Mouse (Mus musculus) adrenal gland, adult (tissue): ENCODE data around the gene Tmem132b.
A peak's percentile ranks its signal among the peaks of the same experiment; 100 is the strongest.

Experiments used
- DNase-seq, 2 experiments: peaks; one replicate each; pipeline ENCODE4 v3.0.0; 2022 to 2023; ENCODE audit warnings: low spot score in 1 of 2; ENCODE audit not compliant: inconsistent age in 2 of 2

Gene Tmem132b

DNA sequence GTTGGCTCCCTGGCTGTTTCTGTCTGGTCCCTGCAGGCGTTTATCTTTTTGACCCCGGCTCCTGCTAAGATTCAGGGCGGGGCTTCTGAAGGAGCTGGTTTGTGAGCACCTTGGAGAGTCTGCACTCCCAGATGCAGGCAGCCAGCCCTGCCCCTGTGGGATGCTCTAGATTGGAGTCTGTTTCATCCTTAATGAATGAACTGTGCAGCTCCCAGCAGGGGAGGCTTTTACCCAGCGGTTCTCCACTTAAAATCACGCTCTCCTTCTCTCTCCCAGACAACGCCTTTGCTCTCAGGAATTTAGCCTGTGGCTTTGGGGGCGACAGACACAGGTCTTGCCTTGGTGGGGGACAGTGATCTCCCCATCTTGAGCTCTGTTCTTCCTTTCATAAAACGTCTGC lies 43.3 kb downstream of the Tmem132b start:
- no peak for DNase-seq

DNA sequence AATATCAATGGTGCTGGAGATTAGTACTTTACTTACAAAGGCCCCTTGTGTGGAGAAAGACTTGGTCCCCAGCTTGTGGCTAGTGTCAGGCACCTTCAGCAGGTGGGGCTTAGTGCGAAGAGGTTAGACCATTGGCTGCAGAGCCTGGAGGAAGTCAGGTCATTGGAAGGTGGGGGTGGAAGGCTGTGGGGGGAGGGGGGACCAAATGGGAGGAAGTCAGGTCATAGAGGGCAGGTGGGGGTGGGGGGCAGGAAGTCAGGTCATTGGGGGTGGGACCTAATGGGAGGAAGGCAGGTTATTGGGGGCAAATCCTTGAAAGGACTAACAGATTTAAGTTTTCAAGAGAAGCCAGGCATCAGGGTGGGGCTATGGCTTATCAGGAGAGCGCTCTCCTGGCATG lies 44.3 kb downstream of the Tmem132b start:
- no peak for DNase-seq

DNA sequence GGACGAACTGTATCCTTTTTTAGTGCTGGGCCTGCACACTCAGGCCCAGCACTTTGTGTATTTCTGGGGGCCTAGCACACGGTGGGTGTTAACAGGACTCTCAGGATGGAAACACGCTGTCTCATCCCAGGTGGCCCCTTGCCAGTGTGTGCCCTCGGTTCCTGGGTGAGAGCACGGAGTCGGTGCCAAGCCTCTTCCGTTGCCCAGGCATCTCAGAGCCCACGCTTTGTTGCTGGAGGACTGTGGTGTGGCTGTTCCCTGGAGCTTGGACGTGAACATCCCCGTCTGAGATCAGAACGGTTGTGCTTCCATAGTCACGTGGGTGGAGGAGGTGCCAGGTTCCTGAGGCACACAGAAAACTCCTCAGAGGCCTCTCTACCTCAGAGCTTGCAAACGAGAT lies 47.1 kb downstream of the Tmem132b start:
- DNase-seq, result no peak

DNA sequence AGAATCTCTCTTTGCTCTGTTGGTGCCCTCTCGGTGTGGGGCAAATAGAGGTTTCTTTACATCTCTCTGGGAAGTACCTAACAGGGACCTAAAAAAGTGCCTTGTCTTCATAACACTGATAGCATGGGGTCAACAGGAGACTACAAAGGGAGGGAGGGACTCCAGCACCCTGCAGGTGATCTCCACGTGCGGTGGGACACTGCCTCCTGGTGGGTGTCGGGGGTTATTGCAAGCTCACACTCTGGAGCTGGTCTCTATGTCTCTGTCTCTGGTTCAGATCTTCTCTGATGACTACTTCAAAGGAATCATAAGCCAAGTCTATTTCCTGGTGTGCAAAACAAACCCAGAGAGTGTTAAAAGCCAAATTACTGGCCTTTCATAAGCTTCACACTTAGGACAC lies 47.6 kb downstream of the Tmem132b start:
- DNase-seq, result no peak

DNA sequence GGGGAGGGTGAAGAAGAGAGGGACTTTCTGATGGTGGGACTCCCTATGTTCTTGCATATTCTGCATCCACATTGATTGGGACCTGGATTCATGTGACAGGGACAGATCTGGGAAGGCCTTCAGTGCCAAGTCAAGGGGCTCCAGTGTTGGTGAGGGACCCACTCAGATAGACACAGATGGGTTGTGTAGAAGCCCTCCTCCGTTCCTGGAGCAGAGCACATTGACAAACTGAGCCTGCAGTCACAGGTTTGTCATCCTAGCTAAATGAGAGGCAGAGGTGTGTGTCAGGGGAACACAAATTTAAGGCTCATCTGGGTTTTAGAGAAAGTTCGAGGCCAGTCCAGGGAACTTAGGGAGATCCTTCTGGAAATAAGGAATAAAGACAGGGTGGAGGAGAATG lies 51.7 kb downstream of the Tmem132b start:
- DNase-seq, result no peak

DNA sequence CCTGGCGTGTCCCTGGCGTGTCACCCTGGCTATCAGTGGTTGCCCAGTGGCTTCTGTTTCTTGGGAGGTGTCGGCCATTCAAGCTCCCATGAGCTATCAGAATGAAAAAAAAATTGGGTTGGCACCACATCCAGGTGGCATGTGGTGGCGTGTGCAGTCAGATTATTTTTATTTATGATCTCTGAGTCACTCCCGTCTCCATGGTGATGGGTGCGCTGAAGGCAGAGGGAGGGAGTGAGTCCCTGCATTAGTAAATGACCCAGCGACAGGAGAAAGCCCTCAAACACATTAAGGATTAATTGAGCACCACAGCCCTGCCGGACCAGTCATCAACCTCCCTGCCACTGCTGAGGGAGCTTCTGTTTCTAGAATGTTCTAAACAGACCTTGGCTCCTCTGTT lies 52.3 kb downstream of the Tmem132b start:
- DNase-seq, result peak; percentile 36 to 57

DNA sequence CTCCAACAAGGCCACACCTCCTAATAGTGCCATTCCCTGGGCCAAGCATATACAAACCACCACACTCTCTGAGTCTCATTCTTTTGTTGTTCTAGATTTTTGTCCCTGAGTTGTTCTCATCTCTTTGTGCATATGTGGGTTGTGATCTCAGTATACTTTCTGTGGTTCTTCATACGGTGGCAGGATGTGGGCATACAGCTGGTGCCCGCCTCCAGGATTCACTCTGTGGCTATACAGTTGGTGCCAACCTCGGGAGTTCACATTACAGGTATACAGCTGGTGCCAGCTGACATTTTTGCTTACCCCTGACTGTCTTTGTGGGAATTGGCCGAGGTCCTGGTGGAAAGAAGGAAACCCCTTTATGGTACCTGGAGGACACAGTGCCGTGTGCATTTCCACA lies 53.6 kb downstream of the Tmem132b start:
- DNase-seq, result no peak

DNA sequence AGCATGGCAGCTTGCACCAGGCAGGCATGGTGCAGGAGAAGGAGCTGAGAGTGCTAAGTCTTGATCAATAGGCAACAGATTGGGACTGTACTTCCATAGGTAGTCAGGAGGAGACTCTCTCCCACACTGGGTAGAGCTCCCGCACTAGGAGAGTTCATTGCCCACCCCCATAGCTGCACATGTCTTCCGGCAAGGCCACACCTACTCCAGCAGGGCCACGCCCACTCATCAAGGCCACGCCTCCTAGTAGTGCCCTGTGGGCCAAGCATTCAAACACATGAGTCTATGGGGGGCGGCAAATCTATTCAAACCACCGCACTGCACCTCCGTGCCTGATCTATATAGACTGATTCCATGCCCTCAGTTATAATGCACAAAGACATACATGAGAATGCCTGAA lies 56.6 kb downstream of the Tmem132b start:
- no peak for DNase-seq

DNA sequence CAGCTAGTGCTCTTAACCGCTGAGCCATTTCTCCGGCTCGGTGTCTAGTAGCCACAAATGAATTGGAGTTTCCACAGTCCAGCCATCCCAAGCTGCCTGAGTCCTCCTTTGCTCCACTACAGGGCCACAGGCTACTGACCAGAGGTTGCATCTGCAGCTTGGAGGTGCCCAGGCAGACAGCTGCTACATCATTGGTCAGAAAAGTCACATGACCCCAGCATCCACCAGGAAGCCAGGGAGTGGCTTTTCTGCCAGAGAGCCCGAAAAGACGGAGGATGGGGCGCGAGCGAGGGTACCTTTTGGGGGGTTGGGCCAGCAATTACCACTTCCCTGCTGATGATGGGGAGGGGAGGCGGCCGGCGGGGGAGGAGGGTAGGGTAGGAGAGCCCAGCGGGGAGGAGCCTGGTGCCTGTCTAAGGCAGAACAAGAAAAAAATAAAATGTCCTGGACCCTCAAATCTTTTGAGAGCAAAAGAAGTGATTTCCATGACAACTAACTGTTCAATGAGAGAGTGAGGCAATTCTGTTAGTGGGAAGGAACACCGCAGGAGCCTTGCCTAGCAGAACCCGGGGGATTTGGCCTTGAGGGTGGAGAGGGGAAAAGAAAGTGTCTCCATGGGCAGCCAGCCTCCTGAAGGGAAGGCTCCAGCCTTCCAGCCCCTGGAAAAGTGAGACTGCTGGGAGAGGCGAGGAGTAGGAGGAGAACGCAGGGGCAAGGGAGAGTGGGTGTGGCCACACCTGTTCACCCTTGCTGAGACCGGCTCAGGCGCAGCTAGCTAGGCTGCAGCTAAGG lies 57.5 kb downstream of the Tmem132b start:
- DNase-seq, result peak; percentile 20 to 53

DNA sequence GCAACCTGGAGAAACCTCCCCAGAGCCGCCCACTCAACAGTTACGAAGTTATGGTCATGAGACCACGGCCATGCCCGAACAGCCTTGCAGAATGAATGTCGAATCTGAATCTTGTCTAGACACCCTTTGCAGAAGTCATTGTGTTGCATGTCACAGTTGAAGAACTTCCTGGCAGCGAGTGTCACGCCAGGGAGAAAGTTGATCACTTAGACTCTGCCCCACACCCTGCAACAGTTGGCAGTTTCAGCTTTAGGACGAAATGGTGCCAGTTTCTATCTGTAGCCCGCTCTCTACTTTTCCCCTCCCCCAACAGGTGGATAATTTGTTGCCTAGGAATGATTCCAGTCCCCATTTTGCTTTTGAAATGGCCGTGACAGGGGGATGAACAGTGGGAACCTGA lies 66.5 kb downstream of the Tmem132b start:
- DNase-seq, result no peak

DNA sequence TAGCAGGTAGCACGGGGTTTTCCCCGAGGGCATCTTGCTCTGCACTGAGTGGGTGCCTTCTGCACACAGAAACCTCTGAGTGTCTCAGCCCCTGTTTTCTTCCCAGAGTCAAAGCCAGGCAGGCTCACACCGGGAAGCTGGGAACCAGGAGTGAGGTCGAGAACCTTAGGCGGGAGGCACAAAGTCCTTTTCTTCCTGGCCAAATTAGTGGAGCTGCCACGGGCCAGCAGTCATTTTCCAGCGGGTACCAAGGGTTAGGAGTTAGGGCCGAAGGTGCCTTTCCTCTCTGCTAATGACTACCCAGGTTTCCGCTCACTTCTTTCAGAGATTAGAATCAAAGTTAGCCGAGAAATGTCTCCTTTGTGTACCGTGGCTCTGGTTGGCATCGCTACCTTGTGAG lies 75.6 kb downstream of the Tmem132b start:
- DNase-seq, result no peak

DNA sequence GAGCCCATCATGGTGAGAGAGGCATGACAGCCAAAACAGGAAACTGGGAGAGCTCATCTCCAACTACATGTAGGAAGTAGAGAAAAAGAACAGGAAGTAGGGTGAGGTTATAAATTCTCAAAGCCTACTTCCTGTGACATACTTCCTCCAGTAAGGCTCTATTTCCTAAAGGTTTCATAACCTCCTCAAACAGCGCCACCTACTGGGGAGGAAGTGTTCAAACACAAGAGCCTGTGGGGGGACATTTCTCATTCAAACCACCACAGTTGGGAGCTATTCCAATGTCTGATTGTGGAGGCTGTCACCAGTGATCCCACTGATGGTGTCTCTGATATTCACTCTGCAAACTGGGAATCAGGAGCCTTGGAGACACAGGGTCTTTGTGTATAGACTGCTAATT lies 78.4 kb downstream of the Tmem132b start:
- no peak for DNase-seq

DNA sequence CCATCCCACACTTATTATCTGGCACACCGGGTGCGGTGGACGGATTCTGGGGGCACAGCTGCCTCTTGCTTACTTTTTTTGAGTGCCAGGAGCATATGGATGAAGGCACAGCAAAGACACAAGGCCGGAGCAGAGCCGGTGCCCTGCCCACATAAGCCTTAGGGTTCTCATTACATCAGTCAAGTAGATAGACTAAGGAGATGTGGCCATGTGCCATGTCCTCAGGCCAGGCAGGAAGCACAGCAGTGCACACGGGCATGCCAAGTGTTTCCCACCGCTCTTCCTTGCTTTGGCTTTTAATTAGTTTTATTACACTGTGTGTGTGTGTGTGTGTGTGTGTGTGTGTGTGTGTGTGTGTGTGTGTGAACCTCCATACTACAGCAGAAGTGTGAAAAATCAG lies 80.9 kb downstream of the Tmem132b start:
- no peak for DNase-seq

DNA sequence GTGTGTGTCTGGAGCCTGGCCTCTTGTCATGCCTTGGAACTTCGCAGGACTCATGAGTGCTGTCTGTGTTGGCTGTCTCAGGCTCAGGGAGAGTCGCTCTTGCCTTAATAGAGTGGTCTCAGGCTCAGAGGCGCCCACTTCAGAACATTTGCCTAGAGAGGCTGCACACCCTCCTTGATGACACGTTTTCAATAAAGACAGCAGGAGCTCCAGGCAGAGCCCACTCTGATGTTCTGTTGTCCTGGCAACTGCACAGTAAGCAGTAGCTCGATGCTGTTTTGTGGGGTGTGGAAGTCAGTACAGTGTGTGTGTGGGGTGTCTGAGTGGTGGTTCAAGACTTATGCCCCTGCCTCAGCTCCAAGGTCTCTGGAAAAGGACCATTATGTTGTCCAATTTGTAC lies 81.6 kb downstream of the Tmem132b start:
- no peak for DNase-seq

DNA sequence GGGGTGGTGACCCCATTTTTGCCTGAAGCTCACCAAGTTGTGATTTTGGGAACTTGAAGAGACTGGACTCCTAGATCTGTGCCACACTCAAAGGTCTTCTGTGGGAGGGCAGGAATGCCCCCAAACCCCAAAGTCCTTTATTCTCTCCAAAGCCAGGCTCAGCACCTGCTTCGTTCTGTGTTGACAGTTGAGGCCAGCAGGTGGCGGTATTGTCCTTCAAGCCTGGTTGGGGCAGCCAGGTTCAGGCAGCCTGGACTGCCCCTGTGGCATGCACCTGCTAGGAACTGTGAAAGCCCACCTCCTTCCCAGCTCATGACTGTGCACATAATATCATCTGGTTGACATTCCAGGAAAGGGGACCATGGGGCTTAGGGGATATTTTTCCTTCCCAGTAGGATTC lies 82.8 kb downstream of the Tmem132b start:
- DNase-seq, result peak in 1 of 2 experiments; percentile 41

DNA sequence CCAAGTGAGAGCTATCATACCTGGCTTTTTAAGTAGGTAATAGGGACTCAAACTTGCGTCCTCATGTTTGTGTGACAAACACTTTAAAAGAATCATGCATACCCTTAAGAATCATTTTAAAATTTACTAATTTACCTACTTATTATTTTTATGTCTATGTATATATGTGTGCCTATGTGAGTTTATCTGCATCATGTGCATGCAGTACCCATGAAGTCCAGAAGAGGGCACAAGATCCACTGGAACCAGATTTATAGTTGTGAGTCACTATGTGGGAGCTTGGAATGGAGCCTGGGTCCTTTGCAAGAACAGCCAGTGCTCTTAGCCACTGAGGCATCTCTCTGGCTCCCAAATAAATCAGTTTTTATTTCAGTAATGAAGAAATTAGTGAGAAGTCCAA lies 85.5 kb downstream of the Tmem132b start:
- DNase-seq, result no peak

DNA sequence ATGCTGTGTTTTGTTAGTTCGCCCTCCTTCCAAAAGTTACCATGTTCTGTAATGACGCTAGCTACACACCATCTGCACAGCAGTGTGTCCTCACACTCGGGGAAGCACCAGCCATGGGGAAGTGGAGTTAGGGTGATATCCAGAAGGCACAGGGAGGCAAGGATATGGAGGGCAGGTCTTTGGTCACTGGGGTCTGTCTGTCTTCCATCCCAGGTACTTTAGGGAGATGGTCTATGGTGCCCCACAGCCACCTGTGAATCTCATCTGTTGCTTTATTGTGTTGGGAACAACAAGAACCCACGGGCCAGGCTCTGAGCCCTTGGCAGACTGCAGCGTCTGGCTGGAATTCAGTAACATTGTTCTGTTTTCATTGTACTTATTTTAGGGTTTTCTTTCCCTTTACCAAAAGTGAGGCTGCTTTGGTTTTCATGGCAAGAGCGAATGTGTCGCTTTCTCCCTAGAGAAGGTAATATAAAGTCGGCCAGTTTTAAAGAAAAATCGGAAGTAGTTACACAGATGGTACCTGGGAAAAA lies 96.3 kb downstream of the Tmem132b start:
- no peak for DNase-seq

DNA sequence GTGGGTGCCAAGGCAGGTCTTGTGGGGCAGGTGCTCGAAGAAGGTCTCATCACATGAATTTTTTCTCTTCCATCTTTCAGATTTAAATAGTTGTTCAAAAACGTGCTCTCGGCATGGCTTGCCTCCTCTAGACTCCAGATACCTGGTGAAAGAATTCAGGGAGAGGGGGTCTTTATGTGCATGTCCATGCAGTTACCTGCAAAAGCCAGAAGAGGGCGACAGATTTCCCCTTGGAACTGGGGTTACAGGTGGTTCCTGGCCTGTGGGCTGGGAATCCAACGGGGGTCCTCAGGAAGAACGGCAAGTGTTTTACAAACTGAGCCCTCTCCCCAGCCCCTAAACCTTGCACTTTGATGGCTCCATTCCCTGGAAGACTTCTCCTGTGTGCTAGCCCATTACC lies 103.1 kb downstream of the Tmem132b start:
- DNase-seq, result no peak

DNA sequence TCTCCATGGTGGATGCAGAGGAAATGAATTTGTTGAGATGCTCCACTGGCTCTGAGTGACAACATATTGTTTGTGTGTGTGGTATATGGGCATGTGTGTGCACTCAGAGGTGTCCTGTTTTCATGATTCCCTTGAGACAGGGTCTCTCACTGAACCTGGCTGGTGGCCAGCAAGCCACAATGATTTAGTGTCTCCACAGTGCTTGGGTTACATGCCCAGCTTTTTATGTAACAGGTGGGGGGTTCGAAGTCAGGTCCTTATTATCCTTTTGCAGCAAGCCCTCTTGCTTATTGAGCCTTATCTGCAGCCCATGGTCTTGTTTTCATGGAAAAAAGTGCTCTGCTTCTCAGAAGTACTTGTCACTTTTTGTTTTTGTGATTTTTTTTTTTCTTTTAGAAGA lies 109.4 kb downstream of the Tmem132b start:
- DNase-seq, result no peak

DNA sequence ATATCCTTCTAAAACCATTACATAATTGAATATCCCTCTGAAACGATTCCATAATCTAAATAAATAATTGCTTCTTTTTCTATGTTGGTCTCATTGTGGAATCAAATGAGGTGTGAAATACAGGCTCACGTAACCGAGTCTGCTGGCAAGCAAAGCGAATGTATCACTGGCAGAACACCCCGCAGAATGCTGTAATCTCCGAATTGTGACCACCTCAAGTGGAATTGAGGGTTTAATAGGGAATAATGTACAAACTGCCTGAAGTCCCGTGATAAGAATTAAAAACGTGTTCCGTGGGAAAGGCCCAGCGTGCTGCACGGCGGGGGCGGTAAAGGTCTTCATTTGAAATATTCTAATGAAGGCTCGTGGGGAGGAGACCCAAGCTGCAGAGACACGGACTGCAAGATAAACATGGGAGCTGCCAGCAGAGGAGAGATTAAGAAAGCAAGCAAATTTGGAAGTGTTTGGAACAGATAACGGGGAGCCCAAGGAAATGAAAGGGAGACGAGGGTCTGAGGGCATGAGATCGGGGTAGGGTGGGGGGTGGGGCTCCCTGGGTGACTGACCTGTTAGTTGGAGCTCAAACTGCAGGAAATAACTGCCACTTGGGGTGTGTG lies 110.1 kb downstream of the Tmem132b start:
- DNase-seq, result no peak

DNA sequence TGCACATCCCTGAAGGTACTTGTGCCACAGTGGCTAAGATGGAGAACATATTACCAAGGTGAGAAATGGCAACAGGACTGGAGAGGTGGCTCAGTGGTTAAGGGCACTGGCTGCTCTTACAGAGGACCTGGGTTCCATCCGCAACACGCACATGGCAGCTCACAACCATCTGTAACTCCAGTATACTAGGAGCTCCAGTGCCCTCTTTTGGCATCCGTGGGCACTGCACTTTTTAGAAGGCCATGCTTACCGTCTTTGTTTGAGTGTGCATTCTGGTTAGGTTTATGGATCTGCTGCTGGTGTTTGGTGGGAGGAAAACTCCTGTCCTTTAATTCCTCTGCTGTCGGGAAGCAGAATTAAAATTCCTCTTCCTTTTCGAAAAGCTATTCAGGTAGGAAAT lies 116.7 kb downstream of the Tmem132b start:
- no peak for DNase-seq

DNA sequence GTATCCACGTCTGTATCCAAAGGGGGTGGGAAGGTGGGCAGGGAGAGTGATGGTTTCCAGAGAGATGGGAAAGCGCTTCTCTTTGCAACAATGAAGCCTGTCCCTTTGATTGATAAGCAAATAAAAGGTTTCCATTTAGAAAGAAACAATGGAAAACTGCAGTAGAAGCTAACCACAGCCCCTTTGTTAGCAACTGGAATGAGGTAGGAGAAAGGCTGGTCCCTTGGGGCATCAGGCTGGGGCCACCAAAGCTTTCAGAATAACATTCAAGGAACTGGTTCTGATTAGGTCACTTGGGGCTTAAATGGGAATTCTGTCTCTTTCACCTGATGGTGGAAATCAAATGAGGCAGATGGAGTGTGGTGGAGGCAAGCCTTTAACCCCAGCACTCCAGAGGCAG lies 118.4 kb downstream of the Tmem132b start:
- DNase-seq, result no peak

DNA sequence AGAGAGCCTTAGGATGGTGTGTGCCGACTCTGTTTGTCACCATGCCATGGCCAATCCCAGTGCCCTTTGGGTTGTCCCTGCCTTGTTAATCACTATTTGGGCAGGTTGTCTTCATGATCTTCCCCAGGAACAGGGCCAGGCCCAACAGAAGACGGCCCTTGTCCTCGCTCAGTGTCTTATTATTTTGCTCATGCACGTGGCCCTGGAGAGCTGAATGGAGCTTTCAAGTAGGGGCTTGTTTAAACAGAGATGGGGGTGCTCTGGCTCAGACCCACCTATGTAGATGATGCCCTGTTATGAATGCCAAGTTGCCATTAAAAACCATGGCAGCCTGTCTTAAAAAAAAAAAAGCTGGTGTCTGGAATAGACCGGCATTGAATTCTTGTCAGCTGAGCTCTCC lies 126.5 kb downstream of the Tmem132b start:
- no peak for DNase-seq
